Mouse (Mus musculus) intestine, embryonic 14.5 days (tissue): ENCODE results near the gene Msx1. TPM values are rescaled to one million over a fixed set of nuclear protein-coding genes. Genes with fewer than 3 reads are reported as not detected.

Experiments
- ATAC-seq: fragments of 200-750 bp; cut with Nextera tagmentation; replicated peaks from 2 replicates; pipeline ENCODE4 v1.8.0; 2017; ENCODE audit warnings: low read depth, moderate number of reproducible peaks, moderate TSS enrichment, moderate library complexity; ENCODE audit not compliant: low FRiP score, low TSS enrichment
- DNase-seq: peaks from one replicate; pipeline ENCODE4 v3.0.0-alpha.2; 2018; ENCODE audit warnings: low spot score
- H3K27ac ChIP-seq: fragments of 300-500 bp; sonication (generic); 2 replicates; pipeline ENCODE4 v1.5.1; 2014; ENCODE audit warnings: low read depth, mild to moderate bottlenecking, control low read depth
- H3K27me3 ChIP-seq: fragments of 300-500 bp; sonication (generic); replicated peaks from 2 replicates; pipeline ENCODE4 v1.6.1; 2014; ENCODE audit warnings: low read length, control low read depth; ENCODE audit not compliant: control insufficient read depth, insufficient read depth
- H3K36me3 ChIP-seq: fragments of 300-500 bp; sonication (generic); 2 replicates; pipeline ENCODE4 v1.6.1; 2014; ENCODE audit warnings: low read length, control low read depth; ENCODE audit not compliant: control insufficient read depth, insufficient read depth
- H3K4me1 ChIP-seq: fragments of 300-500 bp; sonication (generic); replicated peaks from 2 replicates; pipeline ENCODE4 v1.6.1; 2014; ENCODE audit warnings: low read length, control low read depth, mixed read lengths; ENCODE audit not compliant: control insufficient read depth, insufficient read depth
- H3K4me2 ChIP-seq: fragments of 300-500 bp; sonication (generic); 2 replicates; pipeline ENCODE4 v1.6.1; 2014; ENCODE audit warnings: low read length
- H3K4me3 ChIP-seq: fragments of 300-500 bp; sonication (generic); 2 replicates; pipeline ENCODE4 v1.5.1; 2014; ENCODE audit warnings: low read depth, low read length, control low read depth, mixed read lengths
- H3K9ac ChIP-seq: fragments of 300-500 bp; sonication (generic); 2 replicates; pipeline ENCODE4 v1.6.1; 2014; ENCODE audit warnings: mild to moderate bottlenecking, low read length
- H3K9me3 ChIP-seq: fragments of 300-500 bp; sonication (generic); 2 replicates; pipeline ENCODE4 v1.6.1; 2016; ENCODE audit warnings: low read length, control low read depth; ENCODE audit not compliant: control insufficient read depth
- WGBS: fragments of 180-500 bp; shearing (Covaris S2); extraction: QIAGEN DNeasy Blood & Tissue Kit; methylation state at CpG from one replicate; pipeline ENCODE4 v1.1.7; 2014; 5-methylcytosine and 5-hydroxymethylcytosine counted together
- polyA plus RNA-seq: library from polyadenylated mRNA; unstranded; fragments of >200 nt; fragmentation: Nextera tagmentation; extraction: Ambion mirVana; gene quantifications from 2 replicates; pipeline ENCODE4 v1.2.1, GENCODE M21; 2014

Msx1 gene
- polyA plus RNA-seq: 2.8 and 3.1 TPM in 2 replicates

DNA sequence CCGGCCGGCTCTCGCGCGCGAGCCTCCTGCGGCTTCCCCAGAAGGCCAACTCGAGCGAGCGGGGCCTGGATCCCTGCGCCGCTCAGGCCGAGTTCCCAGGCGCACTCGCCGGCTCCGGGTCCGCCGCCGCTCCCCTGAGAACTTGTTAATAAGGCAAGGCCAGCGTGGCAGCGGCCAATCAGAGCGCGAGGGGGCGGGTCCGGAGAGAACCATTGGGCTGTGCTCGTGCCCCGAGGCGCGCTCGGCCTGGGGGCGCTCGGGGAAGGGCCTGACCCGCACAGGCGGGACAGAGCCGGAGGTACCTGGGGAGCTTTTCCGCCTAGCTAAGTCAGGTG, at the start of gene Msx1:
TSS of gene Msx1 (minus strand) at position 123 of the 335 bp plus-strand sequence.
- H3K27me3 ChIP-seq: peaks cover 100% of the 10 kb centered on the region
- peak; percentile 87 for DNase-seq
- no peaks in the 10 kb centered on the region for H3K36me3 ChIP-seq
- peak within 1 kb of the TSS; percentile 61 for H3K4me2 ChIP-seq
- peak; percentile 79 for ATAC-seq
- under 1% methylated on average over 37 of the region's 37 CpGs for WGBS
- peaks cover 9% of the 10 kb centered on the region for H3K4me1 ChIP-seq
- no peak within 1 kb of the TSS for H3K27ac ChIP-seq
- peaks cover under 1% of the 10 kb centered on the region; the same call in 1 of the 2 replicates for H3K9me3 ChIP-seq
- peak within 1 kb of the TSS; percentile 16; the same call in 1 of the 2 replicates for H3K9ac ChIP-seq
- peak within 1 kb of the TSS; percentile 28 for H3K4me3 ChIP-seq

DNA sequence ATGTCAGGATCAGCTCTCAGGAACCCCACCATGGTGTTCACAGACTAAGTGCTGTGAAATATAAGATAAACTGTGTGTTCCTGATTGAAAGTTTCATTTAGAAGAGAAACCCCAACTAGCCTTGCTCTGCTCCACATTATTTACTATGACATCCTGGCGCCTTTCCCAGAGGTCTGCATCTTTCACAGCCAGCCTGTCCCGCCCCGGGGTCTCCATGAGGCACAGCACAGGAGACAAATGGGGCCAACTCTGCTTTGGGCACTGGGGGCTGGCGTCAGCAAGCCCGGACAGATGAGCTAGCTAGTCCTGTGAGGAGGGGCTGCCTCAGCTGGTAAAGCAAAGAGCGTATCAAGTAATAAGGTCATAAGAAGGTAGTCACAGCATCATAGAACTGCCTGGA, 41.1 kb upstream of the Msx1 start:
- Histone ChIP-seq H3K27me3 (no peaks in the 10 kb centered on the region), H3K4me3 (no peak overlapping the region), H3K4me2 (no peak overlapping the region), H3K36me3 (no peaks in the 10 kb centered on the region), H3K27ac (no peak overlapping the region), H3K4me1 (peaks cover 3% of the 10 kb centered on the region; the same call in 1 of the 2 replicates), H3K9me3 (no peaks in the 10 kb centered on the region), H3K9ac (no peak overlapping the region)
- ATAC-seq (no peak), DNase-seq (no peak)
- 58% methylated on average over 6 of the region's 6 CpGs for WGBS

DNA sequence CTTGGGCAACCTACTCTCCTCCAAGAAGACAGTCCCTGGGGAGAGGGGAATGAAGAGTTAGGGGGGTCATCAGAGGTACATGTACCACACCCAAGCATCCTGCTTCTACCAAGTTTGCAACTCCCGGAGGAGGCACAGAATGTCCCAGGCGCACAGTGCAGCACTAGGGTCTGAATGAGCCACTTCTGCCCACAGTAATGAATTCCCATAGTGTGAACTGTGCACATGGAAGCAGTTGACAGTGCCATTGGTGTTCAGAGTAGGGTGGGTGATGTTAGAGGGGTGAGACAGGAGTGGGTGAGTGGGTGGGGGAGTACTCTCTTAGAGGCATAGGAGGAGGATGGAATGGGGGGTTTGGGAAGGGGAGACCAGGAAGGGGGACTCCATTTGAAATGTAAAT, 39.9 kb upstream of the Msx1 start:
- Histone ChIP-seq H3K4me3 (no peak overlapping the region), H3K27me3 (no peaks in the 10 kb centered on the region), H3K27ac (no peak overlapping the region), H3K4me1 (peaks cover 3% of the 10 kb centered on the region; the same call in 1 of the 2 replicates), H3K9ac (no peak overlapping the region), H3K4me2 (no peak overlapping the region), H3K36me3 (no peaks in the 10 kb centered on the region), H3K9me3 (no peaks in the 10 kb centered on the region)
- no peak for DNase-seq
- no peak for ATAC-seq
- 91% methylated on average over 2 of the region's 2 CpGs for WGBS

DNA sequence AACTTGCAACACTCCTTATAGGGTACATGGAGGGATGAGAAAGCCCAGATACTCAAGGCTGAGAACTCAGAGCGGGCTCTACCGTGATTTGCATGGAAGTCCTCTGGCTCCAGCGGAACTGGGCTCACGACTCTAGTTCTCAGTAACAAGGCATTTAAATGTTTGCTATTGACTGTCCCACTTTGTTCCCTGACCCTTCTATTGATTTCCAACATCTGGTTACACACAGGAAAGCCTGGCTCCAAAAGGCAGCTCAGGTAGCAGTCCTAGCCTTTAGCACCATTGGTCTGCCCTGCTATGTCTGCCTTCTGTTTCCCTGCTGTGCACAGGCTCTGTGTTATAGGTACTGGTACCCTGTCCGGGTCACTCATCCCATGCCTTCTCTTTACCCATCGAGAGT, 36.5 kb upstream of the Msx1 start:
- Histone ChIP-seq H3K9me3 (no peaks in the 10 kb centered on the region), H3K4me2 (no peak overlapping the region), H3K4me1 (peaks cover 3% of the 10 kb centered on the region; the same call in 1 of the 2 replicates), H3K36me3 (no peaks in the 10 kb centered on the region), H3K4me3 (no peak overlapping the region), H3K27me3 (no peaks in the 10 kb centered on the region; the same call in 1 of the 2 replicates), H3K9ac (no peak overlapping the region), H3K27ac (no peak overlapping the region)
- no peak for ATAC-seq
- DNase-seq: no peak
- WGBS: 72% methylated on average over 6 of the region's 6 CpGs

DNA sequence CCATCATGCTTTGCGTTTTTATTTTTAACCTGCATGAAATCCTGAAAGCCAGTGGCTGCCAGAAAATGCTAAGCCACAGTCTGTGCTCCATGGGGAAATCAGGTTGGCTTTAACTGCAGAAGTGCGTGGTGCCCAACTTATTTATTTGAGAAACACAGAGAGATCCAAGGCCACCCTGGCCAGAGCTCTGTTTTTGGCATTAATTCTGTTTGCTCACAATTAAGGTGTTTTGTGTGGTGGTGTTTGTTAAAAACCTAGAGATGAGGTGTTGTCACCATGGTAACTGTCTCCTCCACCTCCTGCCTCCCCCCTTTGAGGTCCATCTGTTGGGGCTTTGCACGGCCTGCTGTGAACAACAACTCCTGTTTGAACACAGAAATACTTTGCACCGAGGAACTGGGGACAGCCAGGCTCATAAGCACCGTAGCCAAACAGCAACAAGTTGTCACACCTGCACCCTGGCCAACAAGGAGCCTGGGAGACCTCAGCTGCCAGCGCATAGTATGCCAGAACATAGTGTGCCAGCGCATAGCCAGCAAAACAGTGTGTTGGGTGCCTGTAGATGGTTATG, 35.9 kb upstream of the Msx1 start:
- Histone ChIP-seq H3K9ac (no peak overlapping the region), H3K27me3 (no peaks in the 10 kb centered on the region; the same call in 1 of the 2 replicates), H3K4me1 (no peaks in the 10 kb centered on the region), H3K27ac (no peak overlapping the region), H3K4me3 (no peak overlapping the region), H3K36me3 (no peaks in the 10 kb centered on the region), H3K9me3 (no peaks in the 10 kb centered on the region), H3K4me2 (no peak overlapping the region)
- no peak for ATAC-seq
- 68% methylated on average over 7 of the region's 7 CpGs for WGBS
- no peak for DNase-seq

DNA sequence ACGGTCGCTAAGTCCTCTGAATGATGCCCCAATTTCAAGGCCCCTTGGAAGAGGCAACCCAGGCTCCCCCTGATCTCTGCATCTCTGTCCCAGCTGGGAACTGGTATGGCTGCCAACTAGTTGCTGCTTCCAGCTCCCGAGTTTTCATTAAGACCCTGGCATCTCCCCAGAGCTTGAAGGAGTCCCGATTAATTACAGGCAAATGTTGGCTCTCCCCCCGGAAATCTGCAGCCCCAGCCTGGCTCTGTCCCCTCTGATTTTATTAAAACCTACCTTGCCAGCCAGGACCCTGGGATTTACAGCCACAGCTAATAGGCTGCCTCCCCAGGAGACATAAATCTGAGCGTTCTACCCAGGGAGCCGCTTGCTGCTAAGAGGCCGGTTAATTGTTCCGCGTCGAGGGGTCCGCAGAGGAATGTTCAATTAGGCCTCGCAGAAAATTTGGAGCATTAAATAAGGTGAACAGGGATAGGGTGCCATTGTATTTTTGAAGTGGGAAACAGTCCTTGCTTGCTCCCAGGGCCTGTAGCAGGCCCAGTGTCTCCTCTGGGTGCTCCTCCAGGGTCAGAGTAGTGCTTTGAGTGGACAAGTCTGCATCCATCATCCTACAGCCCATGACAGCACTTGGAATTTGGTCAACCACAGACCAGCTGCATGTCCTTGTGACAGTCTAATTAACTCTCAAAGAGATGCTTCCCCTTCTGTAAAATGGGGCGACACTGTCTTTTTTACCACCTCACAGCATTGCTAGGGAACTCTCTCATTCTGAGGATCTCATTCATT, 33.6 kb upstream of the Msx1 start:
- H3K36me3 ChIP-seq: no peaks in the 10 kb centered on the region
- no peak overlapping the region for H3K4me3 ChIP-seq
- H3K27ac ChIP-seq: no peak overlapping the region
- ATAC-seq (no peak), DNase-seq (no peak)
- no peaks in the 10 kb centered on the region; the same call in 1 of the 2 replicates for H3K27me3 ChIP-seq
- no peak overlapping the region for H3K4me2 ChIP-seq
- no peak overlapping the region for H3K9ac ChIP-seq
- no peaks in the 10 kb centered on the region for H3K9me3 ChIP-seq
- WGBS: 35% methylated on average over 14 of the region's 14 CpGs
- H3K4me1 ChIP-seq: no peaks in the 10 kb centered on the region

DNA sequence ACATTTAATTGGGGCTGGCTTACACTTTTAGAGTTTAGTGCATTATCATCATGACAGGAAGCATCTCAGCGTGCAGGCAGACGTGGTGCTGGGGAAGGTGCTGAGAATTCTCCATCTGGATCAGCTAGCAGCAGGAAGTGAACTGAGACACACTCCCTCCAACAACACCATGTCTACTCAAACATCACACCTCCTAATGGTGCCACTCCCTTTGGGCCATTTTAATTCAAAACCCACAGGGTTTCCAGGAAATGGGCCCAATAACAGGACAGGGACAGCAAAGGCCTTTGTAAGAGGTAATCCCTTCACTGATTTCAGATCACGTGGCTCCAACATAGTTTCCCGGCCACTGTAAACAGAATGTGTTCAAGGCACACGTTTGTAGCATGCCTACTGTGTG, 31.7 kb upstream of the Msx1 start:
- no peak for ATAC-seq

DNA sequence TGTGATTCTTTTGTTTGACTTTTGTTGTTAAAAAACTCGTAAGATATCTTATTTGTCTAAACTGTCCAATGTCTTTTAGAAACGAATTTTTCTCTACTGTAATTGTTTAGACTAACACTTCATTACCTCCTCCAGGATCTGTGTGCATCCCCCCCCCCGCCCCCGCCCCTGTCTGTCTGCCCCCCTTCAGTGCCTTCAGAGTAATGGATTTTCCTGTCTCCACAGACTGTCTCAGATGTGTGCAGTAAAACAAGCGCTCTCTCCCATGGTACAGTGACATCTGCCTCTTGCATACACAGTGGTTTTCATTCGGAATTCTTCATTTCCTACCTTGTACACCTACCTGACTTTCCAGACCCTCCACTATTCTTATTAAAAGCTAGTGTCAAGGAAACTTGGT, 29.9 kb upstream of the Msx1 start:
- no peaks in the 10 kb centered on the region for H3K4me1 ChIP-seq
- no peak overlapping the region for H3K4me2 ChIP-seq
- WGBS: 46% methylated on average over 6 of the region's 6 CpGs
- H3K27me3 ChIP-seq: no peaks in the 10 kb centered on the region; the same call in 1 of the 2 replicates
- no peak for ATAC-seq
- H3K36me3 ChIP-seq: no peaks in the 10 kb centered on the region
- no peak for DNase-seq
- no peak overlapping the region for H3K9ac ChIP-seq
- H3K27ac ChIP-seq: no peak overlapping the region
- H3K4me3 ChIP-seq: no peak overlapping the region
- H3K9me3 ChIP-seq: no peaks in the 10 kb centered on the region

More for the DNA sequence above, 31.7 kb upstream of the Msx1 start:
- no peak overlapping the region for H3K4me3 ChIP-seq
- no peak for DNase-seq
- no peaks in the 10 kb centered on the region; the same call in 1 of the 2 replicates for H3K27me3 ChIP-seq
- H3K9ac ChIP-seq: no peak overlapping the region
- H3K9me3 ChIP-seq: no peaks in the 10 kb centered on the region
- no peaks in the 10 kb centered on the region for H3K4me1 ChIP-seq
- no peak overlapping the region for H3K27ac ChIP-seq
- no peaks in the 10 kb centered on the region for H3K36me3 ChIP-seq
- no peak overlapping the region for H3K4me2 ChIP-seq
- WGBS: 42% methylated on average over 5 of the region's 5 CpGs
